Mouse (Mus musculus) kidney, postnatal 25 days (tissue): ENCODE results near the gene Wrnip1.

ENCODE experiments used
- DNase-seq, 2 experiments: peaks; one replicate each; pipeline ENCODE4 v3.0.0; 2021; ENCODE audit warnings: mixed read lengths in 2 of 2

Wrnip1 gene

DNA sequence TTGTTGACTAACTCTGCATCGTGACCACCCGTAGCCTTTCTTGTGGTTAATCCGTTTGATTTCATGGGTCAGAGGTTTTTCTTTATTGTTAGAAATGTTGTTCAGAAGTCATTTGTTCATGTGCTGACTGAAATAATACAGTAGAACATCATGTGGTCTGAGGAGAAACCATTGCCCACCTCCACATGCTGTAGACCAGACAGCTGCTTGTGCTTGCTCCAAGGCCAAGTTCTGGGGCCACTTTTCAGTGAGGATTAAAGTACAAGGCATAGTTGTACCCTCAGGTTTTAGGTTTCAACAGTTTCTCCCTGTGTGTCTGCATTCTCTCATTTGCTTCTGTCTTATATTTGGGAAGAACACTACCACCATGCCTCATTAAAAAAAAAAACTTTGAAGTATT lies 5.8 kb downstream of the Wrnip1 start:
- DNase-seq = no peak

DNA sequence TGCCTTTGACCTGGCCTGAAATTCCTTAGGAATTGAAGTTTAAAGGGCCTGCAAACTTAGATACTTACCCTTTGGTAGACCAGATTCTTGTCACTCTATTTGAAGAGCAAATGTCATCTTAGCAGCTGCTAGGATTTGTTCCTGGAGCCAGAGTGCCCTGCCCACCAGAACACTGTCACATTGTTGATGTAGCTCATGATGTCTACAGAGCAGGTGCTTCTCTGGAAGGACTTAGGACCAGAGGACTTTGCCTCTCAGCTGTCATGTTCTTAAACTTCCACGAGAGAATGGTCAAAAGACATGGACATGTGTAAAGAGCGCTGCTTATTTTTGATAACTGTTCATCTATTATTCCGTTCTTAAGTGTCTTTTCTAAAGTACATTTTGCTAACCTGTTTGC lies 17.4 kb downstream of the Wrnip1 start:
- no peak for DNase-seq

DNA sequence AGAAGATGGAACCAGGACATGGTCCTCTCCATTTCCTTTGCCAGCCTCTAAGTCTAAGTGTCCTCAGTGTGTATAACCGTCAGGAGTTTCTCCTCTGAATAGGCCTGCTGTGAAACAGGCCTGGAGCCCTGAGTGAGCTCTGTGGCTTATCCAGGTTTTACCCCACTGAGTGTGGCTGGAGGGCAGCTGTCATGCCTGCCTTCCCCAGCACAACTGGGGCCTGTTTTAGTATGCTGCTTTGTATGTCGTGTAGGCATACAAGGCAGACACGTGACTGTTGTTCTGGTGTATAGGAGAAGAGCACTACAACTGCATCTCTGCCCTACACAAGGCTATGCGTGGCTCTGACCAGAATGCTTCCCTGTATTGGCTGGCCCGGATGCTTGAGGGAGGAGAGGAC lies 18.1 kb downstream of the Wrnip1 start:
- DNase-seq = no peak

DNA sequence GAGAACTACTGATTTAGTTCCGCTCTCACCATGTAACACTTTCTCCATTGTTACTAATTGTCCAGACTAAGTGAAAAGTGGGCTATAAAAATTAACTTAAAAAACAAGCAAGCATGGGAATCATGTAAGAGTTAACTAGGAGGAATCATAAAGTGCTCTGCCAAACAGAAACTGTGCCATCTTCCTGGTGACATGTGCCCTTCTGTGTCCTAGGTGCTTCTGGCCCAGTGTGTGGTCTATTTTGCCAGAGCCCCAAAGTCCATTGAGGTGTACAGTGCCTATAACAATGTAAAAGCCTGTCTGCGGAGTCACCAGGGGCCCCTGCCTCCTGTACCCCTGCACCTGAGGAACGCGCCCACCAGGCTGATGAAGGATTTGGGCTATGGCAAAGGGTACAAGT lies 19.8 kb downstream of the Wrnip1 start:
- DNase-seq = no peak

DNA sequence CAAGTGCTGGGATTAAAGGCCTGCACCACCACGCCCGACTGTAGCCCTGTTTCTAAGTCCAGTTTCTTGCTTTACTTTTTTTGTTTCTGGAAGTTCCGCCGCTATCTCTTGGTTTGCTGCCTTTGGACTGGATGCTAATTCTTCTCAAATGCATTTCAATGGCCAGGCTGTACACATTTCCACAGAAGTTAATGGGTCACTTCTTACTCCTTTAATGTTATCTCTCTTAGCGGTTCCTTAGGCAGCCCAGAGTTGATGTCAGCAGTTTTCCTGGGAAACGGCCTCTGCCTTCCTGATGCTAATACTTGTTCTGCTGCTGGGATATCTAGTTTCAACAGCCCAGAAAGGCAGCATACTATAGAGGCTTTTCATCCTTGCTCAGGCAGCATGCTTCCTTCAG lies 21.3 kb downstream of the Wrnip1 start:
- DNase-seq = no peak

DNA sequence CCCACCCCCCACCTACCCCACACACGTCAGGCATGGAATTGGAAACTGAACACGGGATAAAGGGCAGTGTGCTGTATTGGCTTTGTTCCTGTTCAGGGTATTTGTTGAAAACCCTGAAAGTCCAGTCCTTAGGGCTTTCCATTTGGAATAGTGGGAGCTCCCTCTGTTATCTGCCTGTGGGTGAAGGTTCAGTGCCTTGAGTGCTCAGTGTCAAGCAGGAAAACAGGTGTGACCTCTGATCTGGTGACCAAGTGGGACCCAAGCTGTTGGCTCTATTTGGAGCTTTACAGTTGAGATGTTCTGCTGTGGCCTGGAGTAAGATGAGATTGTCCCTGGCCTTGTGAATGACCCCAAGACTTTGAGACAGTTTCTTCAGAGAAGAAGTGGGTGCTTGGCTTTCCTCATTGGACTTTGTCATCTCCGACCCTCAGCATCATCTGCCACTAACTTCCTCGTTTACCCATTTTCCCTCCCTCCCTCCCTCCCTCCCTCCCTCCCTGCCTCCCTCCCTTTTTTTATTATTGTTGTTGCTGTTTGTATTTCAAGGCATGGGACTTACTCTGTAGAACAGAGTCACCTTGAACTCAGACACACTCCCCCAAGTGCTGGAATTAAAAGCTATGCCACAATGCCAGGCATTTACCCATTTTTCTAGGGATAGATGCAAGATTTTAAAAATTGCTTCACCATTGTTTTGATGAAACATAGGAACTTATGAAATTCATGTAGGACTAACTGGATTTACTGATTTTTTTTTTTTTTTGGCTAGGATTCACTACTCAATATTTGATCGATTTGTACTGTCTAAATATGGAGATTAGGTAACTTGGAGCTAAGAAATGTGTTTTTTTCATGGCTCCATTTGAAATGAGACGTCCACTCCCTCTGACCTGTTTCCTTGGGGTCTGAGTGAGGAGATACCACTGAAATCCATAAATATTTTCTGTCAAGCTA lies 22.8 kb downstream of the Wrnip1 start:
- no peak for DNase-seq

DNA sequence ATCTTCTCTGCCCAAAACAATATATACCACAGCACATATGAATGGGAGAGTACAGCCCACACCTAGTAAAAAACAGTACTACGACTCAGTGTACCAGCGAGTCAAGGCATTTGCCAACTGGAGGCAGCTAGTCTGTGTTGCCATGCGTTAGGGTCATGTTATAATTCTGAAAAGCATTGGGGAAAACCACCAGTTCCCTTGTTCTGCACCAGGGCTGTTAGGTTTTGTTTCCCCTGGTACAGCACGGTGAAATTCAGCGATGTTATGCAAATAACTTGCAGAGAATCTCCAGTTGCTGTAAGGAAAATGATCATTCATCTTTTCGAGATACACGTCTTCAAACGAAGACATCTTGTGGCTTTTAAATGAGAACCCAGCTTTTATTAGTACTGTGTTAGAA lies 23.7 kb downstream of the Wrnip1 start:
- DNase-seq = no peak

DNA sequence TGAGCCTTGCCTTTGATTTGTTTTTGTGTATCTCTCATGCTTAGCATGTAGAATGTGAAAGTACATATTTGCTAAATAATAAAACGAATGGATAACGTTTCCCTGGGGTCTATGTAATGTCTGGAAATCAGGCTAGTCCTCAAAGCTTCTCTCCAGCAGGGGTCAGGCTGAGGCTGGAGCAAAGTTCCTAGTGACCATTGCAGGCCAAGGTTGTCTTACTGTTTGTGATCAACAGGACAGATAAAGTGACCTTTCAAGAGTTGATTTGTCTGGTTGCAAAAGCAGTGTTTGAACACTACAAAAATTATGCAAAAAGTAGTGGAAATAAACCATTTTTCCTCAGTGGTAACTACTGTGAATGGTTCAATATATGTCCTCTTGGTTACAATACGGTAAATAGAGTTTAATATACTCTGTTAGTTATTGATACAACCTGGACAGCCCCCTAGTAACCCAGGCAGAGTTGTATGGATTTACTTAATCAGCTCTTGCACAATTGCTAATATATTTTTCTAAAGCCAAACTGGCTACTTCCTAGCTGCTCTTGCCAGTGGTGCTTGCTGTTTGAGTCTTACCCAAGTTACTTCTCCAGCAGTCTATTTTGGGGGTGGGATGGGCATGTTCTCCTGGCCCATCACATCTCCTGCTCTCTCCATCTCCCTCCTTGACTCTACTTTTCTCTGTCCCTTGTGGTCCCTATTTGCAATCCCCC lies 25.4 kb downstream of the Wrnip1 start:
- DNase-seq = peak in 1 of 2 experiments; percentile 38

DNA sequence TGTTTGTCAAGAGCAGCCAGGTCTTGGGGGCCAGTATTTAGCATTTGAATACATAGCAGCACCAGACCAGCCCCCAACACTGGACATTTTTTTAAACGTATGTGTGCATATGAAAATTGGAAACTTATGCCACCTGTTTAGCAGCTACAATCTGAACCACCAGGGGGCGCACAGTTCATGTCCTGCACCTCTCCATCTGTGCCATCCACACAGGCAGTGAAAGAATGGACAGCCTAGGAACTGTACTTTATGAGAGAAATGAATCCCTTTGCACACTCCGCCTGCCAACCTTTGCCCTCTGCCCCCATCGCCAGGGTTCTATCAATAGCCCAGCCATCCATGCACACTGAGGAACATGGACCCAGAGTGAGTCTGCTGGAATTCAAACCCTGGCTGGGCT lies 26.1 kb downstream of the Wrnip1 start:
- DNase-seq = peak; percentile 49 to 78

DNA sequence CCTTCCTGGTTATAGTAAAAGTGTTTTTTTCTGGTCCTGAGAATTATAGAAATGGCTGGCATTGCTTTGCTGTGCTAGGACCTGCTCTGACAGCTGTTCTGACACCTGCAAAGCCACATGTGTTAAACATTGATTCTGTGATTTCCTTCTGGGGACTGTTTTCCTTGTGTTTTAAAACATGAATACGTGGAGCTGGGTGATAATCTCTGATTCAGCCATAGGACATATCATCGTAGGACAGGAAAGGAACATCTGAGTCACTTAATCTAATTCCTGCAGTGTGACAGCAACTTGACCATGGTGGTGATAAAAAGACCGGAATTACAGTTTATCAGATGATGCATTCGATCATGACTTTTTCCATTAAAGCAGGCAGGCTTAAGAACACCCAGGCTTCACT lies 27.0 kb downstream of the Wrnip1 start:
- DNase-seq = no peak

DNA sequence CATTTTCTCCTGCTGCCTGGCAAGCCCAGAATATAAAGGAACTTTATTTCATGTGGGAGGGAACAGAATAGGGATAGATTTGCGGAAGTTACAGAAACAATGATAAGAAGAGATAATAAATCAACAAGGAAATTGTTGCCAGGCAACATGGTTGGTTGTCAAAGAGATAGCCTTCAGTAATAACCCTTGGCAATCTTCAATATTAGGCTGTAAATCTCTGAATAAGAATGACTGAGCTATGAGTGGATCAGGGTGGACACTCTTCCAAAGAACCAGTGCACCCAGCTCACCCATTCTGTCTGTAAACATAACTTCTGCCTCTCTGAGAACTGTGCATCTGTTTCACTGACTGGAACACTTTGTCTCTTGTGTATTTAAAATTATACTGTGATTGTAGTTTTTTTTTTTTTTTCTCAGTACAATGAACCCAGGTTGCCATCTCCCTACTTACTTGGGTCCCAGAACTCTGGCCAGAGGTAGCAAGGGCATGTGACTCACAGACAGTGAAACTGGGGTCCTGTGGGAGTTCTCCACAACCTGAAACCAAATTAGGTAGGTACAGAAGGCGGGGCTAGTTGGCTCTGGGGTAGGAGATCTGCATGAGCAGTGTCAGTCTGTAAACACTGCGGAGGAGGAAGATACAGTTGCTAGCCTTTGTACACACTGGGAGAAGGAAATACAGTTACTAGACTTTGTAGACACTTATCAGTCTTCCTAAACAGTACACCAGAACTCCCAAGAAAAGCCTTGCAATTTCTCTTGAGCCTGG lies 29.9 kb downstream of the Wrnip1 start:
- DNase-seq = no peak

DNA sequence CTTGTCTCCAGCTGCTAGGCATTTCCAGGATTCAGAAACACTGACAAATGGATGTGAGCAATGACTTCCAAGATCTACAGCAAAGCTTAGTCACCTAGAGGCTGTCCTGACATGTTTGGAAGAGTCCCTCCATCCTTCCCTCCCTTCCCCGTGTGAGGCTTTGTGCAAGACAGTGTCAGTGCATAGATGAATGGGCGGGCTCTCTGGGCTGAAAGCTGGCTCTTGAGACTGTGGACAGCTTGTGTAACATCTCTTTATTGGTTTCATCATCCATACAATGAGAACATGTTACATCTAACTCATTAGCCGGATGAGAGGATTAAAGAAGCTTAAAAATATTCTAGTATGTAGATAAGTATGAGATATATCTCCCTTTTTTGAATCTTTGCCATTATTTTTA lies 30.9 kb downstream of the Wrnip1 start:
- DNase-seq = no peak

DNA sequence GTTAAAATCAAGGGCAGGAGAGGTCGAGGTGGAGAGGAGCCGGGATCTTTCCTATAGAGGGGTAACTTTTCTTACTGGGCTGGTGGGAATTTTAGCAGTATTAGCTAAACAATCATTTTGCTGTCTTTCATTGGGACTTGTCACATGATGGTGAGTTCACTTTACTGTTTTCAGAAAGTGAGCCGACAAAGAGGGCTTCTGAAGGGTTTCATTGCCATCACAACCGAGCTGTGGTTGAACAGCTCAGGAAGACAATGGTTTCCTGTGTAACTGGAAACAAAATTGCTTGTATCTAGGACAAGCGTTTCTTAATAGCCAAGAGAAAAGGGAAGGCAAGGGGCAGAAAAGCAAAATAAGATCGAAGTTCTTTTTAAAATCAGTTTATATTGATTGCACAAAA lies 31.4 kb downstream of the Wrnip1 start:
- DNase-seq = no peak

DNA sequence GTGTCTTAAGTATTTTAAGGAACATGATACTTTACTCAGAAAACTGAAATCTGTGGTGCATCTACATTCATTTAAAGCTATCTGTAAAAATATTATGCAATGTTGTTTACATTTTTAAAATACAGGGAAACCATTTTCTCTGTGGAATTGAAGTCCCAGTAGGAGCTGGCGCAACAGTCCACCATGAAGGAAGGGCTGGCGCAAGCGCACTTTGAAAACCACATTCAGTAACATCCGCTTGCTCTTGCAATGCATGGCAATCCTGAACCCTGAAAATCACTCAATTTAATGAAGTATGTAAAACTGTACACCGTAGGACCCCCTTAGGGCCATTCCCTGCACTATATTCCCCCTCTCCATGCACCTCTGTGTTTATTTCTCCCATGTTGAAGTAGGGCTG lies 32.7 kb downstream of the Wrnip1 start:
- DNase-seq = no peak

DNA sequence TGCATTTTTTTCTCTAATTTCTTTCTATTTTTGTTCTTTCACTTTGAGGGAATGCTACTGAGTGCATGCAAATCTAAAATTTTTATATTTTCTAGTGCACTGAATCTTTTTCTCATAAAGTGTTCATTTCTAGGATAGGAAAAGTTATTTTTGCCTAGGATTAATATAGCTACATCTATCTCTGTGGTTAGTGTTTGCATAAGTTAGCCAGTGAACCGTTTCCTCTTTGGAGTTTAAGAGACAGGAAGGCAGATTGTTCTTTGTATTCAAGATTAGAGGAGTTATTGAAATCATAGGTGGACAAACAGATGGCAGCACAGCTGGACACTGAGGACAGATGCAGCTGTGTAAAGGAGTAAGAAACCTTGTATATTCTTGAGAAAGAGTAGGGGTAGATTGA lies 37.5 kb downstream of the Wrnip1 start:
- no peak for DNase-seq

DNA sequence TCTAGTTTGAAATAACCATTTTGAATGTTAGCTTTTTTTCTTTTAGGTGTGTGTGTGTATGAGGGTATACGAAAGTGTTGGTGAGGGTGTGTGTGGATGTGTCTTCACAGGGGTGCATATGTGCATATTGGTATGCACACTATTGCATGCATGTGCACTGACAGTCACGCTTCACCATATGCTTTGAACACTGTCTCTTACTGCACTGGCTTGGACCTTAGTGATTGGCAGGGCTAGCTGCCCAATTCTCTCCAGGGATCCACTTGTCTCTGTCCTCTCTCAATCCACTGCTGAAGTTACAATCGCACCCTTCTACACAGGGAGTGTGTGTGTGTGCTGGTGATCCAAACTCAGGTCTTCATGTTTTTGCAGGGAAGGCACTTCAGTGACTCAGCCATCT lies 39.5 kb downstream of the Wrnip1 start:
- DNase-seq = no peak

DNA sequence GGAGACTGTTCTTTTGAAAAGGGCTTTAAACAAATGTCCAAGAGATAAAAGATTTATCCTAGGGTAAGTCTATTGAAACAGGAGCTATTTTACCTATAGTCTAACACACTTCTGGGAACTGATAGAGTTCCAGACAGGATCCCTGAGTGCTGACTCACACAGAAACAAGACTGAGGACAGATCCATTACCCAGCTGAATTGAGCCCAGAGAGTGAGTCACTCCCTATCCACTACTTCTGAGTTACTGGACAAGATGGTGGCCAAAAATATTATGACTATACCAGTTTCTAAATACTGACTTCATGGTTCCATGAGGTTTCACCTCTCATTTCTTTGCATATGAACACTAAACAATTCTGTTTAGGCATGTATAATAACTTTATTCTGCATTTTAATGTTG lies 44.4 kb downstream of the Wrnip1 start:
- DNase-seq = no peak

DNA sequence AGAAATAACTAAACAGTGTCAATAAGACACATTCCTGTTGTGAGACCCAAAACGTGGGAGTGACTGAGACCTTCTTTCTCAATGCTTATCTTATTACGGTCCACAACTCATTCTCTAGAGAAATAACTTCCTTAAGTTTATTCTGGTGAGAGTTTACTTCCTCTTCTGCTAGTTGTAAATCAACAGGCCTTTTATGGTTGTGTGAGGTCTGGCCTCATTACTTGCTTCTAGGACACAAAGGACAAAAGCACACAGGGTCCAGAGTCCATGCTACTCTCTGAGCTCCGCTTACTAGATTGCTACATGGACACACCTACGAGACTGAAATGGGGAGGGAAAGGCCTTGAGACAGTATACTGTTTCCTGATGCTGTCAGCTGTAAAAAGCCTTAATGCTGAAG lies 47.3 kb downstream of the Wrnip1 start:
- DNase-seq = peak; percentile 49 to 71

DNA sequence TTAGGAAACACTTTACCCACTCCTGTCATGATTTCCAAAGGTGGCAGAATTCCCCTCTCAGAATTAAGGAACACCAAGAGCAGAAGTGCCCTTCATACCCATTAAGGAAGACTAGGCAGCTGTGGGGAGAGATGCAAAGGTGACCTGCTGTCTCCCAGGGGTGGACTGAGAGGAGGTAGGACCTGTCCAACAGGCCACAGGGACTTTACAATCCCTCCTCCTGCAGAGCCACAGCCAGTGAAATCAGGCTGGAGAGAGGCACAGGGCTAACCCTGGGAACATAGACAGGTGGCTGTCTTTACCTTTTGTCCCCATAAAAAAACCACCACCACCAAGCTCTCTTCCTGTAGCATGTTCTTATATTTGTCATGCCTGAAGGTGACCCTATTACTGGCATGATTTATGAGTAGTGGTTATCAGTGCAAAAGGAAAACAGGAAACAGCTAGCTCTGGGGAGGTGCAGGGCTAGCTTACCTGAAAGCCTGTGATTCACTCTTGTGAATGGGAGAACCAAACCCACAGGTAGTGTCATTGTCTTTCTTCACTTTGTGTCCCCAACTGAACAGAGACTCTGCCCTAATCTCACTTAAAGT lies 47.8 kb downstream of the Wrnip1 start:
- no peak for DNase-seq

DNA sequence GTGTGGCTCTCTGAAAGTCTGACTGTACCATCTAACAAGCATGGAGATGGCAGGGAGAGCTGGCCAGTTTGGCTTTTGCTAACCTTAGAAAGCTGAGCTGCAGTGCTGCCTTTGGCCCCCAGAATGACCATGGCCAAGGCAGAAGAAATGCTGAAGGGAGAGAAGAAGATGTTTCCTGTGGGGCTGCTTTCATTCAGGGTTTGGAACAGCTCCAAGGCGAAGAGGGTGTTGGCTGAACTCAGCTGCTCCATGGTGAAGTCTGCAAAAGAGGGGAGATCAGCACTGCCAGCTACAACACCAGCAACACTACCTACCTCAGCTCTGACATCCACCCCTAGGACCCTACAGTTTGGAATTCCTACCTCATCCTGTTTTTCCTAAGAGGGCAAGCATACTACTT lies 48.3 kb downstream of the Wrnip1 start:
- no peak for DNase-seq

DNA sequence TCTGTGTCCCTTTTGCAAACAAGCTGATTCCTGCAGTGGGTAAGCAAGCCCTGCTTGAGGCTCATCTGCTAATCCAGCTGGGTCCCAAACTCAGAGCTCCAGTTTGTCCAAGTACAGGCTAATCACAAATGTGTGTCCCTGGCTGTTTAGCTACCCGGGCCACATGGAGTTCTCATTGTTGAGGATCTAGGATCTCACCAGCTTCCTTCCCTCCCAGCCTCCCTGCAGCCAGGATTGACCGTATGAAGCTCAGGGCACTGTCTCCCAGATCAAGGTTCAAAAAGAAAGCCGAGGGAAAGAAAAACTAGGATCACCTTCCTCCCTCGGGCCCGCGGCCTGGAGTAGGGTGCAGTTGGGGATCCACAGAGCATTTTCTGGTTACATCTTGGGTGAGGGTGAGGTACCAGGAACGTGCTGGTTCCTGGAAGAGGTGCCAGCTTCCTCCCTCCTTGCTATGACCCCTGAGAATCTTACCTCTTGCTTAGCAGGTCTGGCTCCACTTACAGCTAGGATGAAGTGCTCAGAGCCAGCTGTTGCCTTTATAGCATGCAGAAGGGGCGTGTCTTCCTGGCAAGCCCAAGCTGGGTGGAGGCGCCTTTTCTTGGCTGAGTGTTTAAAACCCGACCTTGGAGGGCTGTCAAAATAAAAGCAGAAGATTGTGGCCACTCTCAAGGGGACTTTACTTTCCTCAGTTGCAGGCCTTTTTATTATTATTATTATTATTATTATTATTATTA lies 49.0 kb downstream of the Wrnip1 start, which contains the start of gene Serpinb1a:
Gene Serpinb1a (minus strand): TSS at position 518 of the 737 bp plus-strand sequence.
- peak; percentile 66 to 76 for DNase-seq

DNA sequence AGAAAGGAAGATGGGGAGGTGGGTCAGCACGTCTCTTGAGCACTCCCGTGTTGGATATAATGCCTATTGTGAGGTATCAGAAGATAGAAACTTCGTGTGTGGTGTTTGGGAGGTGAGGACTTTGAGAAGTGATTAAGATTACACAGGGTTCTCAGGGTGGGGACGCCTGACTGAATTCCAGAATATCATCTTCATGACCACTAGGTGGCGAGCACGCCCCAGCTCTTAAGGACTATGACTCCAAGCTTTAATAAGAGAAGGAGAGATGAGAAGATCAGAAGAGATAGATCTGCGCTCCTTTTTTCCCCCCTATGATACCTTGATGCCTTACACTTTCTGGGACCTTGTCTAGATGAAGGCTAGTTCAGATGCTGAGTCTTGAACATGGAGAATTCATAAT lies 50.1 kb downstream of the Wrnip1 start:
- peak; percentile 59 to 70 for DNase-seq
